Mouse (Mus musculus) liver, embryonic 11.5 days (tissue): ENCODE measurements around the gene Ap4m1. TPM values are rescaled to one million over a fixed set of nuclear protein-coding genes. Genes with fewer than 3 reads are reported as not detected.
"Not testable (repeated sequence)": the region's sequence is repeated elsewhere in the genome, so short reads cannot be mapped to it uniquely, and the experiment has no call there.

Experiments used
- ATAC-seq: fragments of 200-750 bp; cut with Nextera tagmentation; replicated peaks from 2 replicates; pipeline ENCODE4 v1.8.0; 2017; ENCODE audit warnings: moderate number of reproducible peaks, mild to moderate bottlenecking, moderate TSS enrichment, moderate library complexity; ENCODE audit not compliant: low FRiP score
- DNase-seq: peaks from one replicate; pipeline ENCODE4 v3.0.0-alpha.2; 2017; ENCODE audit warnings: low spot score
- H3K27ac ChIP-seq: fragments of 300-500 bp; sonication (generic); 2 replicates; pipeline ENCODE4 v1.5.1; 2014; ENCODE audit warnings: mild to moderate bottlenecking, low read depth, low read length, control low read depth
- H3K27me3 ChIP-seq: fragments of 300-500 bp; sonication (generic); replicated peaks from 2 replicates; pipeline ENCODE4 v1.6.1; 2014; ENCODE audit warnings: low read length, mixed read lengths; ENCODE audit not compliant: control insufficient read depth, insufficient read depth
- H3K36me3 ChIP-seq: fragments of 300-500 bp; sonication (generic); 2 replicates; pipeline ENCODE4 v1.6.1; 2014; ENCODE audit warnings: mild to moderate bottlenecking, low read length, moderate library complexity, mixed read lengths; ENCODE audit not compliant: control insufficient read depth, insufficient read depth
- H3K4me1 ChIP-seq: fragments of 300-500 bp; sonication (generic); replicated peaks from 2 replicates; pipeline ENCODE4 v1.6.1; 2014; ENCODE audit warnings: low read length, mixed read lengths; ENCODE audit not compliant: control insufficient read depth, insufficient read depth
- H3K4me2 ChIP-seq: fragments of 300-500 bp; sonication (generic); 2 replicates; pipeline ENCODE4 v1.6.1; 2014; ENCODE audit warnings: mild to moderate bottlenecking, control low read depth, moderate library complexity
- H3K4me3 ChIP-seq: fragments of 300-500 bp; sonication (generic); 2 replicates; pipeline ENCODE4 v1.5.1; 2014; ENCODE audit warnings: low read depth, low read length, control low read depth
- H3K9ac ChIP-seq: fragments of 300-500 bp; sonication (generic); 2 replicates; pipeline ENCODE4 v1.6.1; 2014; ENCODE audit warnings: low read depth, low read length, control low read depth
- H3K9me3 ChIP-seq: fragments of 300-500 bp; sonication (generic); 2 replicates; pipeline ENCODE4 v1.6.1; 2016; ENCODE audit warnings: low read length, inconsistent platforms, mixed read lengths; ENCODE audit not compliant: control insufficient read depth
- WGBS: fragments of 180-500 bp; shearing (Covaris S2); extraction: QIAGEN DNeasy Blood & Tissue Kit; methylation state at CpG from one replicate; pipeline ENCODE4 v1.1.7; 2014; 5-methylcytosine and 5-hydroxymethylcytosine counted together
- polyA plus RNA-seq: library from polyadenylated mRNA; unstranded; fragments of >200 nt; fragmentation: Nextera tagmentation; extraction: Ambion mirVana; gene quantifications from 2 replicates; pipeline ENCODE4 v1.2.1, GENCODE M21; 2014

Ap4m1 gene
- polyA plus RNA-seq, 1 experiment from 2014 or later = 14.2 TPM

DNA sequence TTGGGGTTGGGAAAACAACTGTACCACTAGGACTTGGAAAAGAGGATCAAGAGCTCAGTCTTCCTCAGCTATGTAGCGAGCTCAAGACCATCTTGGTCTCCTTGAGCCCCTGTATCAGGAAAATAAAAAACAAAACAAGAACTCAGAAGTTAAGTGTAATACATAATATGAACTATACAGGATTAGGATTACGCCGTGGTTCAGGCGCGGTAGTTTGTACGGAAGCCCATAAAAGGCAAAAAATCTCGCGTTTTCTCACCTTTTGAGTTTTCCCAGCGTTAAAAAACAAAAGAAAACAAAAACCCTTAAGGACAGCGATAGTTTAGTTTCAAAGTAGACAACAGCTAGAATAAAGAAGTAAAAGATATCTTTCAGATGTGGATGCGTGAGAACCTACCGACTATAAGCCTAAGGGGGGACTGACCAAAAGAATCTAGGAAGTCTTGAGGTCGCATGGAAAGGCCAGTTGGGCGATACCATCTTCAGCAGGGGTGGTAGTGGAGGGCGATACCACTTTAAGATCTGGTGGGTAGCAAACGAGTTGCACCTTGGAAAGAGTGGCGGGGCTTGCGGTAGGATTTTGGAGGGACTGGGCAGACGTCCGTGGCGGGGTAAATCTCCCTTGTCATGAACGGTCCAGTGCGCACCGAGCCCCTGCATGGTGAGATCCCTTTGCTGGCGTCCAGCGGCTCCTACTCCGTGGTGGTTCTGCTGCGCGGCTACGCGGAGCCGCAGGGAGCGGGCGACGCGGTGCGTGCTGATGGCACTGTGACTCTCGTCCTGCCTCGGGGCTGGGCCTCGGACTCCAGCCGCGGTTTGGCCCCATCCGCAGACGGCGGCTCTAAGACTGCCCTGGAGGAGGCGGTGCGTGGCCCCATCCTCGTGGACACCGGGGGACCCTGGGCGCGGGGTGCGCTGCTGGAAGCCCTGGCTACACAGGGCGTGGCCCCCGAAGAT is 22.2 kb downstream of the Ap4m1 start, which contains the start of gene Mblac1:
Gene Mblac1, plus strand, starts transcription at position 544 of the 957 bp plus-strand sequence.
- Histone ChIP-seq H3K4me3 (peak within 1 kb of the TSS; percentile 77), H3K4me1 (no peaks in the 10 kb centered on the region; the same call in 1 of the 2 replicates), H3K36me3 (0 out of 2 replicates have a peak, but pooled peaks cover 4% of the 10 kb centered on the region), H3K9me3 (no peaks in the 10 kb centered on the region), H3K4me2 (peak within 1 kb of the TSS; percentile 99), H3K27ac (peak within 1 kb of the TSS; percentile 35), H3K27me3 (no peaks in the 10 kb centered on the region), H3K9ac (peak within 1 kb of the TSS; percentile 91)
- DNase-seq = peak; percentile 84
- WGBS = 6% methylated on average over 54 of the region's 54 CpGs
- peak; percentile 79 for ATAC-seq

DNA sequence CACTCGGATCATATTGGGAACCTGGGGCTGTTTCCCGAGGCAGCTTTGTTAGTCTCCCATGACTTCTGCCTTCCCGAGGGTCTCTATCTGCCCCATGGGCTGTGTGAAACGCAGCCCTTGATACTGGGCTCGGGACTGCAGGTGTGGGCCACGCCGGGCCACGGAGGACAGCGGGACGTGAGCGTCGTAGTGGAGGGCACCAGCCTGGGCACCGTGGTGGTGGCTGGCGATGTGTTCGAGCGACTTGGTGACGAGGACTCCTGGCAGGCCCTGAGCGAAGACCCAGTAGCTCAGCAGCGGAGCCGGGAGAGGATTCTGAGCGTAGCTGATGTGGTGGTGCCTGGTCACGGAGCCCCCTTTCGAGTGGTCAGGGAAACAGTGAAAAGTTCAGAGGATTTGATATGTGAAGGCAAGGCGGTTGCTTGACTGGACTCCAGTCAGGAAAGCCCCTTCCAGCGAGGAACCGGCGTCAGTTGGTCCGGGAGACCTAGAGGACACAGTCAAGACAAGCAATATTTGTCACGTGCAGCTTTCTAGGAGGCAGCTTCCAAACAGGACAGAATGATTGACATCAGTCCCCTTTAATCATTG is 23.0 kb downstream of the Ap4m1 start:
- Histone ChIP-seq H3K4me3 (peak overlapping the region; percentile 77), H3K4me2 (peak overlapping the region; percentile 99), H3K27ac (peak overlapping the region; percentile 35), H3K36me3 (0 out of 2 replicates have a peak, but pooled peaks cover 4% of the 10 kb centered on the region), H3K9me3 (no peaks in the 10 kb centered on the region), H3K4me1 (no peaks in the 10 kb centered on the region; the same call in 1 of the 2 replicates), H3K9ac (peak overlapping the region; percentile 91), H3K27me3 (no peaks in the 10 kb centered on the region)
- 3% methylated on average over 29 of the region's 29 CpGs for WGBS
- ATAC-seq = peak; percentile 50
- peak; percentile 63 for DNase-seq

DNA sequence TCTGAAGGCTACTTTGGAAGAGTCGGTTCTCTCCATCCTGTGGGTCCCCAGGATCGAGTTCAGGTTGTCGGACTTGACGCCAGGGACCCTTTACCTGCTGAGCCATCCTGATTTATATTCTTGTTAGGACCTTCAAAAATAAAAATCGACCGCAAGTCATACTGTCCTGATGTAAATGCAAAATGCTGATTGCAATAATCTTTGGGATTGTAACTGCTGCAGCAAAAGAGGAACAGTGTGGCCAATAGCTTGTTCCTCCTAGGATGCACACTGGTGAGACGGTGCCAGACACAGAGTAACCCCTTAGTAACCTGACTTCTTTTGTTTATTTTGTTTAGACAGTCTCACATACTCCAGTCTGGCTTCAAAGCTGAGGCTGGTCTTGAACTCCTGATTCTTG is 23.7 kb downstream of the Ap4m1 start:
- DNase-seq (no peak), ATAC-seq (no peak)
- Histone ChIP-seq H3K4me3 (peak overlapping the region; percentile 77), H3K9me3 (no peaks in the 10 kb centered on the region), H3K4me2 (peak overlapping the region; percentile 99), H3K36me3 (no peaks in the 10 kb centered on the region), H3K4me1 (no peaks in the 10 kb centered on the region; the same call in 1 of the 2 replicates), H3K9ac (no peak overlapping the region), H3K27ac (no peak overlapping the region), H3K27me3 (no peaks in the 10 kb centered on the region)
- 73% methylated on average over 7 of the region's 7 CpGs for WGBS

DNA sequence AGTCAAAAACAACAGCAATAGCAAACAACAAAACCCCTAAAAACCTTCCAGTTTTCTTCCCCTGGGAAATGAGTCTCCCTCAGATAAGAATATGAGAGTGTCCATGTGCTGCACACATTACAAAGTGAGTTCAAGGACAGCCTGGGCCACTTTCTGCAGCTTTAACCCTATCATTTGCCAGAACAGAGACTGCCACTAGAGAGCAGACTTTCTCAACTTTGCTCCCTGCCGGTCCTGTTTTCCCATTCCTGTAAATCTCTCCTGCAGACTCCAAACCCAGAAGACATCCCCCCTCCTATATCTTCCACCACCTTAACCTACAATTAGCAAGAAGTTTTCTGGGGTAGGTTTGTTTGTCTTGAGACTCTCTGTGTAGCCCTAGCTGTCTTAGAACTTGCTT is 27.8 kb downstream of the Ap4m1 start:
- no peak overlapping the region for H3K4me3 ChIP-seq
- DNase-seq = no peak
- ATAC-seq = no peak
- no peak overlapping the region for H3K9ac ChIP-seq
- no peak overlapping the region for H3K27ac ChIP-seq
- H3K27me3 ChIP-seq = no peaks in the 10 kb centered on the region
- H3K9me3 ChIP-seq = no peaks in the 10 kb centered on the region
- no peak overlapping the region for H3K4me2 ChIP-seq
- WGBS = 10% methylated on average over 1 of the region's 1 CpGs
- no peaks in the 10 kb centered on the region for H3K36me3 ChIP-seq
- no peaks in the 10 kb centered on the region; the same call in 1 of the 2 replicates for H3K4me1 ChIP-seq

DNA sequence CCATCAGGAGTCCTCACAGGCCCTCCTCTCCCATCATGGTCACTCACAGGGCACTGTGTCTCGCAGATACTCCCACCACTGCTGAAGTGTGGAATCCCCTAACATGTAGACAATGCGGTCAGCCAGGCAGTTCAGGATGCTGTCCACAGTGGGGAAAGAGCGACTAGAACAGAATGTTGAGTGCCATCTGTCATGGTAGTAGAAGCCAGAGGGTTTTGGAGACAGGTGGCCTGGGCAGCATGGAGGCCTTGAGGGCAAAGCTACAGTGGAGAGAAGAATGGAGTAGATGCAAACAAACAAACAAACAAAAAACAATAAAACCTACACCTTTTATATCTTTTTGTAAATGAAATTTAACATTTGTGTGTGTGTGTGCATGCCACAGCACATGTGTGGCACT is 30.3 kb downstream of the Ap4m1 start:
- H3K27me3 ChIP-seq = no peaks in the 10 kb centered on the region
- 82% methylated on average over 3 of the region's 3 CpGs for WGBS
- no peak overlapping the region for H3K27ac ChIP-seq
- no peaks in the 10 kb centered on the region; the same call in 1 of the 2 replicates for H3K9me3 ChIP-seq
- H3K4me1 ChIP-seq = no peaks in the 10 kb centered on the region
- no peak overlapping the region for H3K9ac ChIP-seq
- no peaks in the 10 kb centered on the region for H3K36me3 ChIP-seq
- ATAC-seq (no peak), DNase-seq (no peak)
- H3K4me2 ChIP-seq = no peak overlapping the region
- H3K4me3 ChIP-seq = no peak overlapping the region

DNA sequence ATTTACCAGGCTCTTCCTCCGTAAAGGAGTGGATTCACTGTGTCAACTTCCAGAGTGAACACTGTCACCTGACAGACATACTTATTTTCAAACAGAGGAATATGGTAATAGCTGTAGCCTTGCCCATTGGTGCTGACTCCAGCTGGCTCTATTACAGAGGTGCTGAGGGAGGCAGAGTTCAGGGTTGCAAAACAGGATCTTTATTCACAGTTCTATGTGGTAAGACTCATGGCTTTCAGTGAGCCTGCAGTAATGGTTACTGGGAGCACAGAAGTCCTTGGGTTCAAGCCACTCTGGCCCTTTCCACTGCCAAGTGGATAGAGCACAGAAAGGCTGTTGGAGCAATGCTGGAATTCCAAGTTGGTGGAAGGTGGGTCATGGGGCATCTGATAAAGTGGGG is 35.5 kb downstream of the Ap4m1 start:
- no peak overlapping the region for H3K27ac ChIP-seq
- WGBS = 89% methylated on average over 1 of the region's 1 CpGs
- ATAC-seq (no peak), DNase-seq (no peak)
- H3K4me3 ChIP-seq = no peak overlapping the region
- H3K36me3 ChIP-seq = no peaks in the 10 kb centered on the region
- H3K27me3 ChIP-seq = no peaks in the 10 kb centered on the region
- no peak overlapping the region for H3K9ac ChIP-seq
- no peaks in the 10 kb centered on the region; the same call in 1 of the 2 replicates for H3K9me3 ChIP-seq
- H3K4me1 ChIP-seq = no peaks in the 10 kb centered on the region
- H3K4me2 ChIP-seq = no peak overlapping the region

DNA sequence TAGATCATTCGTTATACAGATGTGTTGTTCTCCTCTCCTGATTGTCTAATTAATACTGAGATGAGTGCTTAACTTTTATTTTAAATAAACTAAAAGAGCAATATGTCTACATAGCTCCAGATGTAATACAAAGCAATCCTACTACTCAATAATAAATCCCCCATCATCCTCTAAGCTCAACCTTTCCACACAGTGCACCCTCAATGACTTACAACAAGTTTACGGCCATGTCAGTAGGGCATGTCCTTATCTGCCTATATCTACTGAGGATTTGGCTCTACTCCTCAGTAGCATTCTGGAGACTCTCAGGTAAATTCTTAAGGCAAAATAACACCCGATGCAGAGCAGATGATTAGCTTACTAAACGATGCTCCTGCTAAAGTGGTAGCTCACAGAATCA is 36.1 kb downstream of the Ap4m1 start:
- no peak for DNase-seq

DNA sequence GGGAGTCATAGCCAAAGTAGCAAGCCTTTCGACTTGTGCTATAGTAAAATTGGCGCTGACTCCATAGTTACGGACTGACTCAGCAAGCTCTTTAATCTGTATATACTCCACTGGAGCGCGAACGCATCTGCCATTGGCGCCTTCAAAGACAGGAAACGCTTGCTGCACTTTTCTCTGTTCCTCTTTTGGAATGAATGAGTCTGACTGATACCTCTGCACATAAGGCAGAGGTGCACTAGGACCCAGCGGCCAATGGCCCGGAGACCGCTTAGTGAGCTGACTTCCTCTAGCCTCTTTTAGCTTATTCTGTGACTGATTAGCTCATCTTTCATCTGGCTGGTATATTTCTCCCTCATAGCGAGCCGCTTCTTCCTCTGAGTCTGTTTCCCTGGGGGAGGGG is 44.8 kb downstream of the Ap4m1 start:
- not testable (repeated sequence) for DNase-seq, H3K27ac ChIP-seq, H3K4me1 ChIP-seq, H3K4me2 ChIP-seq, H3K9ac ChIP-seq, H3K27me3 ChIP-seq, H3K4me3 ChIP-seq, H3K36me3 ChIP-seq, ATAC-seq, H3K9me3 ChIP-seq
- 95% methylated on average over 13 of the region's 13 CpGs for WGBS

More for the DNA sequence above, 36.1 kb downstream of the Ap4m1 start:
- no peaks in the 10 kb centered on the region for H3K27me3 ChIP-seq
- H3K27ac ChIP-seq = no peak overlapping the region
- H3K9me3 ChIP-seq = no peaks in the 10 kb centered on the region; the same call in 1 of the 2 replicates
- ATAC-seq = no peak
- no peak overlapping the region for H3K9ac ChIP-seq
- H3K4me3 ChIP-seq = no peak overlapping the region
- H3K4me2 ChIP-seq = no peak overlapping the region
- no peaks in the 10 kb centered on the region for H3K36me3 ChIP-seq
- WGBS = 80% methylated on average over 4 of the region's 4 CpGs
- H3K4me1 ChIP-seq = no peaks in the 10 kb centered on the region
